Mouse (Mus musculus): ENCODE data around the gene Mchr1. TPM values are rescaled to one million over a fixed set of nuclear protein-coding genes. Genes with fewer than 3 reads are reported as not detected.
"Not testable (repeated sequence)": the region's sequence is repeated elsewhere in the genome, so short reads cannot be mapped to it uniquely, and the experiment has no call there.

Mchr1 gene
- polyA plus RNA-seq, 1 experiment from 2014 or later: not detected

GRCm38 (mm10) chr15:81199372-81199959 lies 35.8 kb upstream of the Mchr1 start:
- no peak overlapping the region for H3K27ac ChIP-seq (ENCODE audit: poor library complexity, severe bottlenecking)
- 18% methylated on average over 4 of the region's 4 CpGs for WGBS
- no peak for ATAC-seq (ENCODE audit: insufficient number of reproducible peaks, low FRiP score)

GRCm38 (mm10) chr15:81202462-81202861 lies 32.8 kb upstream of the Mchr1 start:
- no peak overlapping the region for H3K27ac ChIP-seq (ENCODE audit: poor library complexity, severe bottlenecking)
- H3K9me3 ChIP-seq (replicated peaks): peaks cover 8% of the 10 kb centered on the region; the same call in 1 of the 2 replicates
- WGBS: 89% methylated on average over 5 of the region's 5 CpGs
- no peak overlapping the region for H3K4me3 ChIP-seq
- H3K36me3 ChIP-seq: no peaks in the 10 kb centered on the region
- H3K4me1 ChIP-seq (replicated peaks): no peaks in the 10 kb centered on the region
- H3K27me3 ChIP-seq (replicated peaks): no peaks in the 10 kb centered on the region
- H3K9ac ChIP-seq: no peak overlapping the region
- ATAC-seq (ENCODE audit: insufficient number of reproducible peaks, low FRiP score): no peak
- H3K4me2 ChIP-seq: no peak overlapping the region

More at GRCm38 (mm10) chr15:81199372-81199959, 35.8 kb upstream of the Mchr1 start:
- Histone ChIP-seq H3K9ac (no peak overlapping the region), H3K4me3 (no peak overlapping the region), H3K27me3 (replicated peaks) (no peaks in the 10 kb centered on the region), H3K36me3 (no peaks in the 10 kb centered on the region), H3K4me1 (replicated peaks) (no peaks in the 10 kb centered on the region), H3K9me3 (replicated peaks) (peaks cover 3% of the 10 kb centered on the region; the same call in 1 of the 2 replicates), H3K4me2 (no peak overlapping the region)

GRCm38 (mm10) chr15:81210496-81210895 lies 24.8 kb upstream of the Mchr1 start:
- Histone ChIP-seq H3K27ac (ENCODE audit: poor library complexity, severe bottlenecking) (no peak overlapping the region), H3K4me3 (no peak overlapping the region), H3K27me3 (replicated peaks) (no peaks in the 10 kb centered on the region), H3K9ac (no peak overlapping the region), H3K4me2 (no peak overlapping the region), H3K9me3 (replicated peaks) (no peaks in the 10 kb centered on the region), H3K4me1 (replicated peaks) (no peaks in the 10 kb centered on the region), H3K36me3 (no peaks in the 10 kb centered on the region)
- no peak for ATAC-seq (ENCODE audit: insufficient number of reproducible peaks, low FRiP score)
- WGBS: 67% methylated on average over 5 of the region's 5 CpGs

GRCm38 (mm10) chr15:81212976-81213375 lies 22.3 kb upstream of the Mchr1 start:
- H3K4me1 ChIP-seq (replicated peaks): no peaks in the 10 kb centered on the region
- H3K9me3 ChIP-seq (replicated peaks): no peaks in the 10 kb centered on the region
- WGBS: 62% methylated on average over 15 of the region's 15 CpGs
- H3K27me3 ChIP-seq (replicated peaks): 0 out of 2 replicates have a peak, but pooled peaks cover 4% of the 10 kb centered on the region
- H3K4me2 ChIP-seq: no peak overlapping the region
- no peaks in the 10 kb centered on the region for H3K36me3 ChIP-seq
- ATAC-seq (ENCODE audit: insufficient number of reproducible peaks, low FRiP score): no peak
- no peak overlapping the region for H3K9ac ChIP-seq
- H3K4me3 ChIP-seq: no peak overlapping the region
- no peak overlapping the region for H3K27ac ChIP-seq (ENCODE audit: poor library complexity, severe bottlenecking)

- no peak for ATAC-seq (ENCODE audit: insufficient number of reproducible peaks, low FRiP score)
- no peak overlapping the region for H3K4me3 ChIP-seq
- no peaks in the 10 kb centered on the region for H3K9me3 ChIP-seq (replicated peaks)
- WGBS: 78% methylated on average over 19 of the region's 19 CpGs
- H3K36me3 ChIP-seq: no peaks in the 10 kb centered on the region
- no peak overlapping the region for H3K9ac ChIP-seq
- H3K4me1 ChIP-seq (replicated peaks): no peaks in the 10 kb centered on the region
- no peak overlapping the region for H3K27ac ChIP-seq (ENCODE audit: poor library complexity, severe bottlenecking)
- H3K27me3 ChIP-seq (replicated peaks): peaks cover 8% of the 10 kb centered on the region; the same call in 1 of the 2 replicates
- no peak overlapping the region for H3K4me2 ChIP-seq
Observed at GRCm38 (mm10) chr15:81216906-81217653, 18.2 kb upstream of the Mchr1 start.

GRCm38 (mm10) chr15:81219054-81219453 lies 16.2 kb upstream of the Mchr1 start:
- no peak for ATAC-seq (ENCODE audit: insufficient number of reproducible peaks, low FRiP score)
- Histone ChIP-seq H3K27me3 (replicated peaks) (peaks cover 8% of the 10 kb centered on the region; the same call in 1 of the 2 replicates), H3K36me3 (no peaks in the 10 kb centered on the region), H3K27ac (ENCODE audit: poor library complexity, severe bottlenecking) (no peak overlapping the region), H3K4me2 (no peak overlapping the region), H3K9ac (no peak overlapping the region), H3K9me3 (replicated peaks) (no peaks in the 10 kb centered on the region), H3K4me1 (replicated peaks) (no peaks in the 10 kb centered on the region), H3K4me3 (no peak overlapping the region)
- WGBS: 59% methylated on average over 6 of the region's 6 CpGs

GRCm38 (mm10) chr15:81220051-81220450 lies 15.2 kb upstream of the Mchr1 start:
- not testable (repeated sequence) for H3K36me3 ChIP-seq; H3K4me2 ChIP-seq; H3K4me1 ChIP-seq (replicated peaks); ATAC-seq (ENCODE audit: insufficient number of reproducible peaks, low FRiP score); H3K9me3 ChIP-seq (replicated peaks); H3K27ac ChIP-seq (ENCODE audit: poor library complexity, severe bottlenecking); H3K9ac ChIP-seq; H3K27me3 ChIP-seq (replicated peaks); H3K4me3 ChIP-seq
- WGBS: 67% methylated on average over 8 of the region's 8 CpGs

GRCm38 (mm10) chr15:81221446-81221845 lies 13.9 kb upstream of the Mchr1 start:
- H3K9me3 ChIP-seq (replicated peaks): no peaks in the 10 kb centered on the region
- H3K27ac ChIP-seq (ENCODE audit: poor library complexity, severe bottlenecking): no peak overlapping the region
- H3K9ac ChIP-seq: no peak overlapping the region
- no peak overlapping the region for H3K4me2 ChIP-seq
- no peaks in the 10 kb centered on the region for H3K4me1 ChIP-seq (replicated peaks)
- 40% methylated on average over 6 of the region's 6 CpGs for WGBS
- peaks cover 8% of the 10 kb centered on the region; the same call in 1 of the 2 replicates for H3K27me3 ChIP-seq (replicated peaks)
- H3K4me3 ChIP-seq: no peak overlapping the region
- H3K36me3 ChIP-seq: no peaks in the 10 kb centered on the region
- no peak for ATAC-seq (ENCODE audit: insufficient number of reproducible peaks, low FRiP score)

- peaks cover 4% of the 10 kb centered on the region; the same call in 1 of the 2 replicates for H3K27me3 ChIP-seq (replicated peaks)
- WGBS: 83% methylated on average over 10 of the region's 10 CpGs
Observed at GRCm38 (mm10) chr15:81225016-81225415, 10.3 kb upstream of the Mchr1 start.

GRCm38 (mm10) chr15:81225732-81226131 lies 9.6 kb upstream of the Mchr1 start:
- Histone ChIP-seq H3K9ac (no peak overlapping the region), H3K27me3 (replicated peaks) (peaks cover 2% of the 10 kb centered on the region; the same call in 1 of the 2 replicates), H3K4me3 (no peak overlapping the region), H3K36me3 (no peaks in the 10 kb centered on the region), H3K4me1 (replicated peaks) (no peaks in the 10 kb centered on the region), H3K4me2 (no peak overlapping the region), H3K9me3 (replicated peaks) (no peaks in the 10 kb centered on the region), H3K27ac (ENCODE audit: poor library complexity, severe bottlenecking) (no peak overlapping the region)
- WGBS: 74% methylated on average over 6 of the region's 6 CpGs
- no peak for ATAC-seq (ENCODE audit: insufficient number of reproducible peaks, low FRiP score)

More at GRCm38 (mm10) chr15:81225016-81225415, 10.3 kb upstream of the Mchr1 start:
- Histone ChIP-seq H3K9ac (no peak overlapping the region), H3K9me3 (replicated peaks) (no peaks in the 10 kb centered on the region), H3K27ac (ENCODE audit: poor library complexity, severe bottlenecking) (no peak overlapping the region), H3K4me3 (no peak overlapping the region), H3K4me1 (replicated peaks) (no peaks in the 10 kb centered on the region), H3K4me2 (no peak overlapping the region), H3K36me3 (no peaks in the 10 kb centered on the region)
- no peak for ATAC-seq (ENCODE audit: insufficient number of reproducible peaks, low FRiP score)

GRCm38 (mm10) chr15:81226796-81227195 lies 8.5 kb upstream of the Mchr1 start:
- no peak for ATAC-seq (ENCODE audit: insufficient number of reproducible peaks, low FRiP score)
- WGBS: 67% methylated on average over 4 of the region's 4 CpGs
- H3K36me3 ChIP-seq: no peaks in the 10 kb centered on the region
- no peak overlapping the region for H3K4me3 ChIP-seq
- H3K4me1 ChIP-seq (replicated peaks): no peaks in the 10 kb centered on the region
- no peak overlapping the region for H3K27ac ChIP-seq (ENCODE audit: poor library complexity, severe bottlenecking)
- no peaks in the 10 kb centered on the region for H3K27me3 ChIP-seq (replicated peaks)
- no peaks in the 10 kb centered on the region for H3K9me3 ChIP-seq (replicated peaks)
- H3K4me2 ChIP-seq: no peak overlapping the region
- no peak overlapping the region for H3K9ac ChIP-seq
